Mouse (Mus musculus) lung, adult 2 months (tissue): ENCODE results near the gene Syngr2.

Source experiments
- CTCF ChIP-seq: fragments of 200-500 bp; IDR thresholded peaks from 2 replicates; pipeline ENCODE4 v1.5.1; 2011; ENCODE audit warnings: mild to moderate bottlenecking, low read length, control low read depth; ENCODE audit not compliant: insufficient read depth
- POLR2A ChIP-seq: fragments of 200-500 bp; IDR thresholded peaks from 2 replicates; pipeline ENCODE4 v1.6.1; 2011; ENCODE audit warnings: low read depth, mild to moderate bottlenecking, control low read depth, low read length, borderline replicate concordance; ENCODE audit errors: extremely low read depth

DNA sequence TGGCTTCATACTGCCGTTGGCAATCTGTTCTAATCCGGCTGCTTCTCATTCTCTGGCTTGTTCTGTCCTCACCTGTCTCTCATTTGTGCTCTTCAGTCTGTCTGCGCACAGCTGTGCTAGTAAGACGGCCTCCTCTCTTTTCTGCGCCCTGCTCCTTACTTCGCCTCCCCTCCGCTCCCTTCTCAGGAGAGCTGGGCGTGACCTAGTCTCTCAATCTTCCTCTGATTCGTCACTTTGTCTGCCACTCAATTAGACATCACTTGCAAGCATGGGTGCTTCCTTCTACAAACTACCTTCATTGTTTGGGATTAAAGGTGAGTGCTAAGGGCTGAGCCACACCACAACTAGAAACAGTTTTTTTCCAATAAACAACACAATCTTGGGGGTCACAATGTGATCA, 44.8 kb downstream of the Syngr2 start:
- TF ChIP-seq POLR2A (no peak), CTCF (no peak)
